Mouse (Mus musculus): ENCODE data around the gene Gtsf1l.

The Gtsf1l gene

GRCm38 (mm10) chr2:163048125-163048524 lies 39.5 kb downstream of the Gtsf1l start:
- DNase-seq, result peak; percentile 64 to 69

DNA sequence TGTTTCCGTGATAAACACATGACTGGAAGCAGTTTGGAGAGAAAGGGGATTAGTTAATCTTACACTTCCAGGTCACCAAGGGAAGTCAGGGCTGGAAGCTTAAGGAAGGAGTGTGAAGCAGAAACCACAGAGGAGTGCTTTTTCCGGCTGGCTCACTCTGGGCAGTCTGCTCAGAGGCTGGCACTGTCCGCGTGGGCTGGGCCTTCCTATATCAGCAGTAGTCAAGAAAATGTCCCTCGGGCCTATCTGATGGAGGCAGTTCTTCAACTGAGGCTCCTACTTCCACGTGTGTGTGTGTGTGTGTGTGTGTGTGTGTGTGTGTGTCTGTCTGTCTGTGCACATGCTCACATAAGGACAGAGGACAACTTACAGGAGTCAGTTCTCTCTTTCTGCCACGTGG lies 47.7 kb downstream of the Gtsf1l start:
- no peak for DNase-seq
